Mouse (Mus musculus) layer of hippocampus, adult 2 months (tissue): ENCODE results near the gene Srarp. TPM values are rescaled to one million over a fixed set of nuclear protein-coding genes. Genes with fewer than 3 reads are reported as not detected.

Experiments
- DNase-seq, 2 experiments: peaks; one replicate each; pipeline ENCODE4 v3.0.0; 2022; ENCODE audit warnings: low spot score in 2 of 2
- H3K27ac ChIP-seq: fragments of 200-600 bp; 2 replicates; pipeline ENCODE4 v1.8.1; 2022
- H3K4me3 ChIP-seq: fragments of 200-600 bp; 2 replicates; pipeline ENCODE4 v1.8.1; 2022; ENCODE audit warnings: mild to moderate bottlenecking
- CTCF ChIP-seq: fragments of 200-600 bp; conservative IDR thresholded peaks from 2 replicates; pipeline ENCODE4 v1.8.1; 2022; ENCODE audit warnings: antibody characterized with exemption, mild to moderate bottlenecking, moderate library complexity
- total RNA-seq, 2 experiments: library from RNA; stranded (reverse); gene quantifications; 2 replicates each; pipeline ENCODE4 v1.2.3; 2021

Srarp gene
- total RNA-seq, 2 experiments from 2014 or later = 4.1 to 5.3 TPM

DNA sequence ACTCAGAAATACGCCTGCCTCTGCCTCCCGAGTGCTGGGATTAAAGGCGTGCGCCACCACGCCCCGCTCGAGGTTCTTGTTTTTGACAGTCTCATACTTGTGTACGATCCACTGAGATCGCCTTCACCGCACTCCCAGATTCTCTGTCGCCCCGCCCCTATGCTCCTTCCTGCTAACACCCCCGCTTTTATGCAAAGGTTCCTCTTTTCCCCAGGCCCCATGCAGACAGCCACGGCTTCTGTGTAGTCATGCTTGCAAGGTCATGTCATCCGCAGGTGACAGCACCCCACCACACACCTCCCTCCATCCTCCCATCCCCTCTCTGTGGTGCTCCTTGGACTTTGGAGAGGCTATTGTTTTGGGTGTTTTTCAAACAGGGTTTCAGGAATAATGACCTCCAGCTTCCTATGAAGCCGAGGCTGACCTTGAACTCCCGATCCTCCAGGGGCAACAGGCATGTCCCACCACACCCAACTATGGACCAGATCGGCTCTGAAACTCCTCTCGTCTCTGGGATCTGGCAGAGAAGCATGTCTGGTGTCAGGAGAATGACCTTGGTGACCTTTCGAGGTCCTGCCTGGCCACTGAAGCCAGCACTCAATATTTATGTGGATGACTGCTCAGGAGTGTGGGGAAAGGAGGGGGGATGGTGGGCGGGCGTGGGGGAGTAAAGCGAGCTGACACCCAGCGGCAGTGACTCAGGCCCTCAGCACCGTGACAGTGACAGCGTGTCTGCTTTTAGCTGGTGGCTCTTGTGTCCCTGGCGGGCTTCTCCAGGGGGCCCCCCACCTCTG lies 16.3 kb downstream of the Srarp start:
- H3K27ac ChIP-seq = no peak overlapping the region
- no peak for TF ChIP-seq CTCF
- no peak for DNase-seq

DNA sequence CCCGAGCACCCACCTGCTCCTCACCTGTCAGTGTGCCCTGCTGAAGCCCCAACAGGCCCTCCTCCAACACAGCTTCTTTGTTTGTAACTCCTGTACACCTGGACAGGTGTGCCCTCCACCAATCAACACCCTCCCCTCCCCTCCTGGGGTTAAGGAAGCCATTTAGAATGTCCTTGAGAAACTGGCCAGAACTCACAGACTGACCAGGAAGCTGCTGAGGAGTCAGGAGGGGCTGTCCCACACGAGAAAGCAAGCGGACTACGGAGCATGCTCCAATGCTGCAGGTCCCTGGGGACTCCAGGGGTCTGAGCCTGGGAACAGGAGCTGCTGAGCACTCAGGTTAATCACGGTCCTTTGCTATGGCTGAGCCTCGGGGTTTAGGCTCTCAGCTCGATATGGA lies 20.0 kb downstream of the Srarp start, which contains the start of gene Clcnkb:
Gene Clcnkb, minus strand, starts transcription at position 91 of the 400 bp plus-strand sequence.
- Histone ChIP-seq H3K4me3 (no peak within 1 kb of the TSS), H3K27ac (no peak within 1 kb of the TSS)
- TF ChIP-seq CTCF = no peak
- no peak for DNase-seq

More for the DNA sequence above, 16.3 kb downstream of the Srarp start:
- no peak overlapping the region for H3K4me3 ChIP-seq

DNA sequence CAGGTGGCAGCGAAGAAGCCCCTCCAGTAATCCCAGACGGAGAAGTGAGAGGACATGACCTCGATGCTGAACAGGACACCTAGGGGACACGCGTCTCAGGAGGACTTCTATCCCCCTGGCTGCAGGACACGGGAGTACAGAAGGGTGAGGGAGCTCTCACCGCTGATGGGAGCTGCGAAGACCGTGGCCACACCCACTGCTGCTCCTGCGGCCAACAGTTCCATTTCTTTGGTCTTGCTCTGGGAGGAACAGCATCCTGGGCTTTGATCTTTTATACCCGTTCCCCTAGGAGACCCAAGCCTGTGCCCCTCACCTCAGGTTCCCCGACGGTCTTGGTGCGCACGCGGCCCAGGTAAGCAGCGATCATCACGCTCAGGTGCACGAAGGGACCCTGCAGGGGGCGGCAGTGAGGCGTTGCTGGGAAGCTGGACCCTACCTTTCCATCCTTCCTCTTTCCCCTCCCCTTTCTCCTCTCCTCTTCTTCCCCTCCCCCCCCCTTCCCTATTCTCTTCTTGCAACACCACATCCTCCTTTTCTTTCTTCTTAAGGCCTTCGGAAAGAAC lies 24.4 kb downstream of the Srarp start:
- H3K4me3 ChIP-seq = no peak overlapping the region
- no peak for DNase-seq
- TF ChIP-seq CTCF = peak; percentile 54
- no peak overlapping the region for H3K27ac ChIP-seq

DNA sequence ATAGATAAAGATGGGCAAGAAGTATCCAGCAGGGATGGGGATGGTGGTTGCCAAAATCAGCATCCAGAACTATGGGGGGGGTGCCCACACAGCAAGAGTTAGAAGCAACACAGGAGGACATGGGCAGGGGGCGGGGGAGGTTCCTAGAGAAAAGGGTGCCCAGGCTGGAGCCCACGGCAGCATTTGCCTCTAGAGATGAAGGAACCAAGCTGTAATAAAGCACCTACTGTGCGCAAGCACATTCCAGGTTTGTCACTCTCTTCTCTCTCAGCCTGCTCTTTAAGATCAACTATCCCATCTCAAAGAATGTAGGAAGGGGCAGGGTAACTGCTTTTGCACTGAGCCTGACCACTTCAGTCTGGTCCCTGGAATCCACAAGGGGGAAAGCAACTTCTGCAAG lies 27.3 kb downstream of the Srarp start:
- TF ChIP-seq CTCF = no peak
- Histone ChIP-seq H3K4me3 (no peak overlapping the region), H3K27ac (no peak overlapping the region)
- DNase-seq = no peak

DNA sequence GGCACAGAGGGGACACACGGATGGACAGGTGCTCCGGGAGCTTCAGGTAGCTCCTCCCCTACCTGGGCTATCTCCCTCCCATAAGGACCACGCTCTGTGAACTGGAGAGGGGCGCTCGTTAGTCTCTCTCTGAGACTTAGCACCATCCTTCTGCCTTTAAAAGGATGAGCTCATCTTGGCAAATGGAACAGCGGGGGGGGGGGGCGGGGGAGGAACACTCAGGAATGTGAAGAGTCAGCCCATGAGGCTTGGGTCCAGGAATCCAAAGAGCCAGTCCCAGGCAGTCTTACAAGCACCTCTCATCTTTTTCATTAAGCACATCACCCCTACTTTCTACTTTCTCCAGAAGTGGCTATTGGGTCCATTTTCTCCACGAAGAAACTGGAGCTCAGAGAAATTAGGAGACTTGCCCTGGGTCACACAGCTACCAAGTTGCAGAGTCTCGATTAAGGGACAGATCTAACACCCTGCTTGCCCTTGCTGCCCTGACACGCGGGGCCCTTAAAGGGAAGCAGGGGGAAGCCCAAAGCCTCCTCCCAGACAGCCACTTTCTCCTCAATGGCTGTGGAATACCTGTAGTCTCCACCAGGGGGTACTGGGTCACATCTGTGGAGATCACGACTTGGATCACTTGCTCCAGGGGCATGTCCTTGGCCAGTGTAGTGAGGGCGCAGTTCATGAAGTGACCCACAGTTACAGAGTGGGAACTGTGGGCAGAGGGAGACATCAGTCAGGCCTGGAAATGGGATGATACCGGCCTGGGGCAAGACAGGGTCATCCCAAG lies 29.2 kb downstream of the Srarp start:
- DNase-seq = no peak

DNA sequence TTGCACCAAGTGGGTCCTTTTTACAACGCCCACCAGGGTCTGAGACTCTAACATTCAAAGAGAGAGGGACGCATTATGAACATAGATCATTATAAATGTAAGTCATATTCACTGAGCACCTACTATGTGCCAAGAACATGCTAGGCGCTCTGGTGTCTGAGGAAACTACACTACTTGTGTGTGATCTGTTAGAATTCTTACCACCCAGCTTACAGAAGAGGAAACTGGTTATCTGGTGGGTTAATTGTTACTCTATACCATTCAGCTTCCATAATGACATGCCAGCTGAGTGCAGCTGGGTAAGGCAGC lies 30.6 kb downstream of the Srarp start:
- DNase-seq = no peak
- Histone ChIP-seq H3K27ac (no peak overlapping the region), H3K4me3 (no peak overlapping the region)
- no peak for TF ChIP-seq CTCF

More for the DNA sequence above, 29.2 kb downstream of the Srarp start:
- Histone ChIP-seq H3K4me3 (no peak overlapping the region), H3K27ac (no peak overlapping the region)
- peak; percentile 76 for TF ChIP-seq CTCF

DNA sequence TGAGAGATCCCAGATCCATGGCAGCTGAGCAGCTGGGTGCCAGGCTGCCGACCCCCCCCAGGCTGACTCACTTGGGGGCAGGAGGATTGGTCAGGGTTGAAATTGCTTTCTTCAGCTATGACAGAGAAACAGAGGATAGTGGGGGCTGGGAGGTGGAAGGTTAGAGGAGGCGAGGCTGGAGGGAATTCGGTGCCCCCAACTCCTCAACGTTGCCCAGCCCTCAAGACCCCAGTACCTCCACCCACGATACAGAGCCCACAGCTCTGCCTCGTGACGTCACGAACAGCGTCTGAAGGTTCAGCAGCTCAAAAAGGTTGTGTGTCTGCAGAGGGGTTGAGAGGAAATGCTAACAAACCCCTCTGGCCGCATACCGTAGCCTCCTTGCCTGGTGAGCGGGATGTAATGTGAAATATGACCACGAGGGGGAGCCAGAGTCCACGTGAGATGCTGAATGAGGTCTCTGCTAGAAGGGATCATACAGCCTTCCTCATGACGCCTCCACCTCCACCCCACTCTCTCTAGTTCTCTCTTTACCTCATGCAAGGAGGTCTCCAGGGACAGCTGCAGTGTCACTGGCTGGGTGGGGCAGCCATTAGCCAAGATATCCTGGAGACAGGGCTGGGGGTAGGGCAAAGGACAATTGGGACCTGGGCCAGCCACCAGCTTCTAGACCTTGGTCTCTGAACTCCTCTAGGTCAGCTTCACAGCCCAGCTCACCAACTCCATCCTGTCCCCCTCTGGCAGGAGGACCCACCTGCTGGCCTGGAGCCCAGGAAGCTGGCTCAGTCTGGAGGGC lies 31.2 kb downstream of the Srarp start:
- TF ChIP-seq CTCF = peak; percentile 100
- H3K27ac ChIP-seq = 0 out of 2 replicates have a peak overlapping the region, but pooled peaks have one; percentile 11
- DNase-seq = peak; percentile 80 to 96
- H3K4me3 ChIP-seq = peak overlapping the region; percentile 33; the same call in 1 of the 2 replicates

DNA sequence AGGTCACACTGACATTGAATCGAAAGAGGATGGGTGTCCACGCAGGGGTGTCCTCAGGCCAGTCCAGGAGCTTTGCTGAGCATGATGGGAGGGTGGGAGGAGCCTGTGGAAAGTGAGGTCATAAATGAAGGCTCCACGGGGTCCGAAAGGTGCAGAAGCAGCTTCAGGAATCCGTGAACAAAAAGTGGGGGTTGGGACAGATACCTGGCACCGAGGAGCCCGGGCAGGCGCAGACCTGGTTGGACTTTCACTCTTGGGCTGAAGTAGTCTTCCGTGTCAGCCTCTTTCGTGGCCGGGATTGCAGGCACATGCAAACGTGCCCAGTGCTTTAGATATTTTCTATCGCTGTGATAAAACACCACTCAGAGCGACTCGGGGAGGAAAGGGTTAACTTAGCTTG lies 35.7 kb downstream of the Srarp start:
- TF ChIP-seq CTCF = no peak

DNA sequence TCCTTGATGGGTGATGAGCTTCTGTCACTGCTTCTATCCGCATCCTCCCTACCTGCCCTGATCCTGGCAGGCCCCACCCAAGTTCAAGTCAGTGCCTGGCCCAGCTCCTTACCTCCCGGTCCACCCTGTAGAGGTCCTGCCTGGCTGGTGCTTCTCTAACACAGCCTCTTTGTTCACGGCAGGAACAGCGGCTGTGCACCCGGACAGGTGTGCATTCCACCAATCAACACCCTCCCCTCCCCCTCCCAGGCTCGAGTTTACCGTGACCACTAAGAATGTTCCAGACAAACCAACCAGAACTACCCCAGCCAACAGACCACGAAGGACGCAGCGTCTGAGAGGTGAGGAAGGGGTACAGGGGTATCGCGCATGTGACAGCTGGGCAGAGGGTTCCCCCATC lies 37.4 kb downstream of the Srarp start, which contains the start of gene Clcnka:
Gene Clcnka, minus strand, starts transcription at position 180 of the 400 bp plus-strand sequence.
- no peak within 1 kb of the TSS for H3K27ac ChIP-seq
- no peak for TF ChIP-seq CTCF
- no peak within 1 kb of the TSS for H3K4me3 ChIP-seq
- no peak for DNase-seq

More for the DNA sequence above, 35.7 kb downstream of the Srarp start:
- DNase-seq = no peak
- no peak overlapping the region for H3K4me3 ChIP-seq
- no peak overlapping the region for H3K27ac ChIP-seq

DNA sequence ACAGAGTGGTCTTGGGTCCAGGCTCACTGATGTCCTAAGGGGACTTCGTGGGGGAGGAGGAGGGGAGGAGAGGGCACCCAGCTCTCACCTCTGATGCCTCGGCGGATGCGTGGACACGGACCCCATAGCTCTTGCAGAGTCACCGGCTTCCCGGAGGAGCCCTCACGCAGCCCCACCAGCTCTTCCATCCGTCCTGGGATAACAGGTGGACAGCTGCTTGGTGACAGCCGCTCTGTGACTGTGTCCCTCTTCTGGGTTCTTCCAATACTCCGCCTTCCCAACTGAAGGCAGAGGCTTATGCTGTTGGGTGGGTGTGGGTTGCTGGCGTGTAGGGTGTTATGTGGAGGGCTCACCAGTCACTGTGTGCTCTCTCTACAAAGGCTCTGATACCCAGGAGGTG lies 38.0 kb downstream of the Srarp start:
- no peak overlapping the region for H3K27ac ChIP-seq

DNA sequence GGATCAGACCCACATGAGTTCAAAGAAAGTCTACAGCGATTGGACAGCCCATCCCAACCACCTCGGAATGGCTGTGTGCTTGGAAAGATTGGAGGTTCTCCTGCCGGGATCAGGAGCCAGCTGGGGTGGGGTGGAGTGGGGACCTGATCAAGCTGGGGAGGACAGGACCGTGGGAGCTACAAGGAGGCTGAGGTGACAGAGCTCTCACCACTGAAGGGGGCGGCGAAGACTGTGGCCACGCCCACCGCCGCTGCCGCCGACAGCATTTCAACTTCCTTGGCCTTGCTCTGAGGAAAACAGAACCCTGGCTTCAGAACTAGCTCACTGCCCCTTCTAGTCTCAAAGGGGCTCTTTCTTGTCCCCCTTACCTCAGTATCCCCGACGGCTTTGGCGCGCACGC lies 41.2 kb downstream of the Srarp start:
- TF ChIP-seq CTCF = no peak
- no peak for DNase-seq
- H3K27ac ChIP-seq = no peak overlapping the region
- no peak overlapping the region for H3K4me3 ChIP-seq

More for the DNA sequence above, 38.0 kb downstream of the Srarp start:
- no peak overlapping the region for H3K4me3 ChIP-seq
- TF ChIP-seq CTCF = no peak
- DNase-seq = no peak

DNA sequence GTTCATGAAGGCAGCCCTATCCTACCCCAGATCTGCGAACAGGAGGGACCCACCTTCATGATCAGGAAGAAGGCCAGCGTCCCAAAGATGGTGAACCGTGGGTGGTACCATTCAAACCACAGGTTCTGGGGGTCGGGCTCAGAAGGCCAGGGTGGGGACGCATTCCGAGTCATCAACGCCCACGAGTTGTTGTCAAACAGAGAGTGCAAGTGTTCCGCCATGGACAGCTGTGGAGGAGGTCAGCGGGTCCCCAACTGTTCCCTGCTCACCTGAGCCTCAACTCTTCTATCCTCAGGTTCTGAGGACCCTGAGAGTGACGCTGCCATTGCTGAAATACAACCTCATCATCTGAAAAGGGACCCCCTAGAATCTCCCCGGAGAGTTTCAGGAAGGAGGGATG lies 44.6 kb downstream of the Srarp start:
- Histone ChIP-seq H3K27ac (no peak overlapping the region), H3K4me3 (no peak overlapping the region)
- DNase-seq = no peak
- no peak for TF ChIP-seq CTCF
